Mouse (Mus musculus) ES-E14 (cell line): ENCODE measurements at regions not wholly inside any gene's neighbourhood (a gene's known extent, or its start where the extent isn't known, plus 50 kb on each side); places are given as distances from the start of the nearest gene placed in this dataset.

ENCODE experiments used
- HCFC1 ChIP-seq: IDR thresholded peaks from 2 replicates; pipeline ENCODE4 v1.6.1; 2012; ENCODE audit warnings: low read length, inconsistent platforms, borderline replicate concordance; ENCODE audit not compliant: insufficient read depth
- MAFK ChIP-seq: IDR thresholded peaks from 2 replicates; pipeline ENCODE4 v1.6.1; 2014; ENCODE audit warnings: mild to moderate bottlenecking, low read depth, low read length, inconsistent platforms; ENCODE audit not compliant: insufficient read depth
- ZC3H11A ChIP-seq: IDR thresholded peaks from 2 replicates; pipeline ENCODE4 v1.6.1; 2012; ENCODE audit warnings: low read depth, mild to moderate bottlenecking, inconsistent platforms, low read length, borderline replicate concordance

DNA sequence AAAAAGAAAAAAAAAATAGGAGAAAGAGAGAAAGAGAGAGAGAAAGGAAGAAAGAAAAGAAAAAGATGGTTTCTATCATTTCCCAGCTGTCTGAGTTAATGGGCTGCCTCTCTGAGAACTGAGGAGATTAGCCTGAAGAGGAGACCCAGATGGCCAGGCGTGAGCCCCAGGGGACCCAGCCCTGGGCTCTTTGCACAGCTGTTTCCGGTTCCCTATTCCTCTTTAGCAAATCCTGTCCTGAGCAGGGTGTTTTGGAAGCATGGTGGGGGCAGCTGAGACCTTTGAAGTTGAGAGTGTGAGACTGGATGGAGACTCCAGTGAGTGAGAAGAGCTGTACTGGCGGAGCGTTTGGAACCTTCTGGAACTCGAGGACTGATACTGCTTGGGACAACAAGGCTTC lies 103.8 kb downstream of the Nxnl2 start:
- TF ChIP-seq HCFC1 (no peak), MAFK (no peak), ZC3H11A (no peak)
